Mouse (Mus musculus): ENCODE measurements around the gene Mfap4.

Mfap4 gene

DNA sequence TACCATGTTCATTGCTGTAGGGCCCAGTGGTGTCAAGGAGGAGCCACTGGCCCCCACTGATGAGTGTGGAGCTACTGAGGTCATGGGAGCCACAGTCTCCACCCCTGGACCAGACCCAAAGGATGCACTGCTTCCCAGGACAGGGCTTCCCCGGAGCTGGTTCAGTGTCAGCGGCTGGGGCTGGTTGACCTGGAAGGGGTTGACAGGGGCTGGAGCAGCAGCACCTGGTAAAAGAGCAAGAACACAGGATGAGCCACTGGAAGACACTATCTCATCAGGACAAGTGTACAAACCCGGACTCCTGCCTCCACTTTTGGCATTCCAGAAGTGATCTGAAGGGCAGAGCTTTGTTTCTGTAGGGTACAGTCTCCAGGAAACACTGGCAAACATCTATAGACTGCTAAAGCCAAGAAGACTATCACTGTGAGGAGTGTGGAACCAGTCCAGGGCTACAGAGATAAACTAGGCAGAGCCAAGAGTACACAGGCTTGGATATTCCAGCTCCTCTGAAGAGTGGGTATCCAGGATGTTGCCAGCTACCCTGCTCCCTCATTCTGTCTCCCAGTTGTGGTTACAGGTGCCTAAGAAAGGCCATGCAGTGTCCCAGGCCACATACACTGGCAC lies 34.4 kb downstream of the Mfap4 start:
- no peak for DNase-seq

DNA sequence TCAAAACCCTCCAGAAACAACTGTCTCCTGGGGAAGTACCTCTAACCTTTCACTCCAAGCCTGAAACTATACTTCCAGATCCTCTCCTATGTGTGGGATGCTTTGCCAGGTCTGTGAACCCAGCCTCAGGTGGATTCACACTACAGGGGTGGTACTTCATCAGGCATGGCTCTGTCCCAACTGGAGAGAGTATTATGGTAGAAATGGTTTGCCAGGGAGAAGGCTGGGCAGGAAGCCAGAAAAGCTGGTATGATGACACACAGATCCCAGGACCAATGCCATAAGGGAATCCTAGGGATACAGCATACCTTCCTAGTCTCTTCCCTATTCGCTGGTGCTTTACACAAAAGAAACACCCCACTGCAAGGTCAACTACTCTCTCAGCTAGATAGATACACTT lies 41.6 kb downstream of the Mfap4 start:
- DNase-seq, result no peak

- peak; percentile 36 to 57 for DNase-seq
Observed at GRCm38 (mm10) chr11:61529268-61529713, 44.1 kb downstream of the Mfap4 start.

- no peak for DNase-seq
Observed at GRCm38 (mm10) chr11:61532820-61533219, 47.6 kb downstream of the Mfap4 start.

- peak; percentile 38 to 59 for DNase-seq
Observed at GRCm38 (mm10) chr11:61533571-61533970, 48.3 kb downstream of the Mfap4 start.

DNA sequence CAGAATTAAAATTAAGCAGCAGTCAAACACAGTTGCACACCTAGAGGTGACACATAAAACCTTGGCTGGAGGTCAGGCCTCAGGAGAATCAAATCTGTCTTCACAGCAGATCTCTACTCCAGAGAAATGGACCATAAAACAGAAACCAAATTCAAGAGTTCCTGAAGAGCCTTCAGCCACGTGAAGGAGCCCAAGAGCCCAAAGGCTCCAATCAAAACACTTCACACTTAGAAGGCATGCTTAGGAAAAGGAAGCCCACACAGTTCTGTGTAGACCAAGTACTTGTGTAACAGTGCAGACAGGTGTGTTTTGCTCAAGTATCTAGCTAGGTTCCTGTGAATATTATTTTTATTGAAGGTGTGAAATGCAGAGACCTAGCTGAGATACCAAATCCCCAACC lies 50.3 kb downstream of the Mfap4 start:
- no peak for DNase-seq

- no peak for DNase-seq
Observed at GRCm38 (mm10) chr11:61536952-61537351, 51.7 kb downstream of the Mfap4 start.

DNA sequence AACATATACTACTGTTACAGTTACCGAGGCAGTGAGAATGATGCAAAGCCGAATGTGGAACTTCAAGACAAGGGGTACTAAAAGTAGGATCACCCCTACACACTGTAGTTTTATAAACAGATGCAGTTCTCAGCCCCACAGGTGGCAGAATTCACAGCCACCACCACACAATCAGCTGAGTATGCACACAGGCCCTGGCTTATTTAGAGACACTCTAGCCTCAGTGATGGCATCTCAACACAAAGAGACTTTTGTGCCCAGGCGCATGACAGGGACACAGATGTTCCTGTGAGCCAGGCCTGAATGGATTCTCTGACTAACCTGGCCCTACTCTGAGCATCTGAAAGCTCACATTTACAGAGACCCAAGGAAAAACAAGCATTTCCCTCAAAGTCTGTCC lies 52.1 kb downstream of the Mfap4 start:
- no peak for DNase-seq
